Mouse (Mus musculus): ENCODE measurements around the gene Dlgap4. TPM values are rescaled to one million over a fixed set of nuclear protein-coding genes. Genes with fewer than 3 reads are reported as not detected.

The Dlgap4 gene
- polyA plus RNA-seq, 1 experiment: 98.2 TPM

- no peak for TF ChIP-seq CTCF (IDR thresholded peaks at IDR 0.05; ENCODE audit: borderline replicate concordance, control insufficient read depth, extremely low read depth, insufficient read depth, low read length, poor library complexity)
- no peak for TF ChIP-seq POLR2A (IDR thresholded peaks at IDR 0.05; ENCODE audit: control insufficient read depth, extremely low read depth, insufficient read depth, low read length, poor library complexity)
- WGBS: 39% methylated on average over 28 of the region's 28 CpGs
- H3K27me3 ChIP-seq (ENCODE audit: control insufficient read depth, insufficient read depth, low read length): no peaks in the 10 kb centered on the region; the same call in 1 of the 2 replicates
- H3K4me3 ChIP-seq (ENCODE audit: control insufficient read depth, insufficient read depth, low read length): no peak within 1 kb of the TSS
- DNase-seq: no peak
- peaks cover 2% of the 10 kb centered on the region; the same call in 1 of the 2 replicates for H3K4me1 ChIP-seq (replicated peaks; ENCODE audit: control insufficient read depth, insufficient read depth, low read length)
- H3K27ac ChIP-seq (ENCODE audit: control insufficient read depth, insufficient read depth, low read length): no peak within 1 kb of the TSS
- H3K36me3 ChIP-seq (ENCODE audit: control insufficient read depth, insufficient read depth, low read length): no peaks in the 10 kb centered on the region
Observed at GRCm38 (mm10) chr2:156774738-156775454, 161.4 kb downstream of the Dlgap4 start, which contains the start of gene Myl9. Gene Myl9 (plus strand): TSS chr2:156775420.

- Histone ChIP-seq H3K4me3 (ENCODE audit: control insufficient read depth, insufficient read depth, low read length) (no peak overlapping the region), H3K4me1 (replicated peaks; ENCODE audit: control insufficient read depth, insufficient read depth, low read length) (peaks cover 2% of the 10 kb centered on the region; the same call in 1 of the 2 replicates), H3K27ac (ENCODE audit: control insufficient read depth, insufficient read depth, low read length) (no peak overlapping the region), H3K27me3 (ENCODE audit: control insufficient read depth, insufficient read depth, low read length) (no peaks in the 10 kb centered on the region; the same call in 1 of the 2 replicates), H3K36me3 (ENCODE audit: control insufficient read depth, insufficient read depth, low read length) (no peaks in the 10 kb centered on the region)
- DNase-seq: no peak
- WGBS: 54% methylated on average over 17 of the region's 17 CpGs
- TF ChIP-seq CTCF (IDR thresholded peaks at IDR 0.05; ENCODE audit: borderline replicate concordance, control insufficient read depth, extremely low read depth, insufficient read depth, low read length, poor library complexity) (no peak), POLR2A (IDR thresholded peaks at IDR 0.05; ENCODE audit: control insufficient read depth, extremely low read depth, insufficient read depth, low read length, poor library complexity) (no peak)
Observed at GRCm38 (mm10) chr2:156775455-156776435, 162.2 kb downstream of the Dlgap4 start.

GRCm38 (mm10) chr2:156776907-156777306 lies 163.4 kb downstream of the Dlgap4 start:
- Histone ChIP-seq H3K4me1 (replicated peaks; ENCODE audit: control insufficient read depth, insufficient read depth, low read length) (peaks cover 2% of the 10 kb centered on the region; the same call in 1 of the 2 replicates), H3K36me3 (ENCODE audit: control insufficient read depth, insufficient read depth, low read length) (no peaks in the 10 kb centered on the region), H3K27ac (ENCODE audit: control insufficient read depth, insufficient read depth, low read length) (no peak overlapping the region), H3K4me3 (ENCODE audit: control insufficient read depth, insufficient read depth, low read length) (no peak overlapping the region), H3K27me3 (ENCODE audit: control insufficient read depth, insufficient read depth, low read length) (no peaks in the 10 kb centered on the region; the same call in 1 of the 2 replicates)
- no peak for DNase-seq
- WGBS: 92% methylated on average over 2 of the region's 2 CpGs
- TF ChIP-seq CTCF (IDR thresholded peaks at IDR 0.05; ENCODE audit: borderline replicate concordance, control insufficient read depth, extremely low read depth, insufficient read depth, low read length, poor library complexity) (no peak), POLR2A (IDR thresholded peaks at IDR 0.05; ENCODE audit: control insufficient read depth, extremely low read depth, insufficient read depth, low read length, poor library complexity) (no peak)

GRCm38 (mm10) chr2:156777326-156778004 lies 164.0 kb downstream of the Dlgap4 start:
- 46% methylated on average over 7 of the region's 7 CpGs for WGBS
- DNase-seq: no peak
- Histone ChIP-seq H3K4me3 (ENCODE audit: control insufficient read depth, insufficient read depth, low read length) (no peak overlapping the region), H3K36me3 (ENCODE audit: control insufficient read depth, insufficient read depth, low read length) (no peaks in the 10 kb centered on the region), H3K4me1 (replicated peaks; ENCODE audit: control insufficient read depth, insufficient read depth, low read length) (peaks cover 2% of the 10 kb centered on the region; the same call in 1 of the 2 replicates), H3K27me3 (ENCODE audit: control insufficient read depth, insufficient read depth, low read length) (no peaks in the 10 kb centered on the region; the same call in 1 of the 2 replicates), H3K27ac (ENCODE audit: control insufficient read depth, insufficient read depth, low read length) (no peak overlapping the region)
- TF ChIP-seq POLR2A (IDR thresholded peaks at IDR 0.05; ENCODE audit: control insufficient read depth, extremely low read depth, insufficient read depth, low read length, poor library complexity) (no peak), CTCF (IDR thresholded peaks at IDR 0.05; ENCODE audit: borderline replicate concordance, control insufficient read depth, extremely low read depth, insufficient read depth, low read length, poor library complexity) (no peak)

GRCm38 (mm10) chr2:156778571-156778970 lies 165.1 kb downstream of the Dlgap4 start:
- Histone ChIP-seq H3K27ac (ENCODE audit: control insufficient read depth, insufficient read depth, low read length) (no peak overlapping the region), H3K4me3 (ENCODE audit: control insufficient read depth, insufficient read depth, low read length) (no peak overlapping the region), H3K27me3 (ENCODE audit: control insufficient read depth, insufficient read depth, low read length) (no peaks in the 10 kb centered on the region; the same call in 1 of the 2 replicates), H3K4me1 (replicated peaks; ENCODE audit: control insufficient read depth, insufficient read depth, low read length) (peaks cover 2% of the 10 kb centered on the region; the same call in 1 of the 2 replicates), H3K36me3 (ENCODE audit: control insufficient read depth, insufficient read depth, low read length) (no peaks in the 10 kb centered on the region)
- no peak for TF ChIP-seq POLR2A (IDR thresholded peaks at IDR 0.05; ENCODE audit: control insufficient read depth, extremely low read depth, insufficient read depth, low read length, poor library complexity)
- no peak for TF ChIP-seq CTCF (IDR thresholded peaks at IDR 0.05; ENCODE audit: borderline replicate concordance, control insufficient read depth, extremely low read depth, insufficient read depth, low read length, poor library complexity)
- DNase-seq: no peak
- 88% methylated on average over 8 of the region's 8 CpGs for WGBS

All from thymus, adult 2 months (tissue).